Mouse (Mus musculus): ENCODE results near the gene Olfr541. TPM values are rescaled to one million over a fixed set of nuclear protein-coding genes. Genes with fewer than 3 reads are reported as not detected.
"Not testable (repeated sequence)": the region's sequence is repeated elsewhere in the genome, so short reads cannot be mapped to it uniquely, and the experiment has no call there.

Gene Olfr541
- not detected in 2 replicates for polyA plus RNA-seq (2012; rRNA removed)

GRCm38 (mm10) chr7:140696967-140697366, at the start of gene Olfr541:
Gene Olfr541, plus strand, starts transcription at chr7:140697267.
- no peak for DNase-seq (ENCODE audit: low spot score)

GRCm38 (mm10) chr7:140659630-140660029, 37.4 kb upstream of the Olfr541 start, which contains the start of gene Olfr539:
Gene Olfr539, plus strand, starts transcription at chr7:140659930.
- DNase-seq (ENCODE audit: low spot score), result no peak

- DNase-seq (ENCODE audit: low spot score), result not testable (repeated sequence)
Measured at GRCm38 (mm10) chr7:140670693-140671092, 26.4 kb upstream of the Olfr541 start.

GRCm38 (mm10) chr7:140675863-140676262, 21.2 kb upstream of the Olfr541 start:
- DNase-seq (ENCODE audit: low spot score), result no peak

- DNase-seq (ENCODE audit: low spot score), result not testable (repeated sequence)
Measured at GRCm38 (mm10) chr7:140679591-140679990, 17.5 kb upstream of the Olfr541 start.

- no peak for DNase-seq (ENCODE audit: low spot score)
Measured at GRCm38 (mm10) chr7:140681651-140682050, 15.4 kb upstream of the Olfr541 start, which contains the start of gene Olfr45. Gene Olfr45, plus strand, starts transcription at chr7:140681951.

GRCm38 (mm10) chr7:140706348-140706747, 9.3 kb downstream of the Olfr541 start:
- DNase-seq (ENCODE audit: low spot score), result no peak

- no peak for DNase-seq (ENCODE audit: low spot score)
Measured at GRCm38 (mm10) chr7:140707536-140708284, 10.6 kb downstream of the Olfr541 start.

GRCm38 (mm10) chr7:140717155-140718055, 20.3 kb downstream of the Olfr541 start:
- no peak for DNase-seq (ENCODE audit: low spot score)

GRCm38 (mm10) chr7:140721095-140721494, 24.0 kb downstream of the Olfr541 start:
- DNase-seq (ENCODE audit: low spot score), result no peak

GRCm38 (mm10) chr7:140725558-140725957, 28.5 kb downstream of the Olfr541 start:
- no peak for DNase-seq (ENCODE audit: low spot score)

GRCm38 (mm10) chr7:140733162-140733561, 36.1 kb downstream of the Olfr541 start:
- DNase-seq (ENCODE audit: low spot score), result no peak

- no peak for DNase-seq (ENCODE audit: low spot score)
Measured at GRCm38 (mm10) chr7:140747402-140747801, 50.3 kb downstream of the Olfr541 start.

GRCm38 (mm10) chr7:140748116-140748826, 51.2 kb downstream of the Olfr541 start:
- DNase-seq (ENCODE audit: low spot score), result no peak

- DNase-seq (ENCODE audit: low spot score), result no peak
Measured at GRCm38 (mm10) chr7:140748827-140749160, 51.7 kb downstream of the Olfr541 start.

- no peak for DNase-seq (ENCODE audit: low spot score)
Measured at GRCm38 (mm10) chr7:140754556-140754955, 57.5 kb downstream of the Olfr541 start.

Other genes starting within 250 kb of the Olfr541 start
- not detected in 2 replicates for gene Olfr533, start 233.9 kb upstream of the Olfr541 start, polyA plus RNA-seq (2012; rRNA removed)
- gene Olfr535, start 213.1 kb upstream of the Olfr541 start, polyA plus RNA-seq (2012; rRNA removed), result not detected in 2 replicates
- not detected in 2 replicates for gene Olfr536, start 189.9 kb upstream of the Olfr541 start, polyA plus RNA-seq (2012; rRNA removed)
- gene Olfr538, start 129.4 kb upstream of the Olfr541 start, polyA plus RNA-seq (2012; rRNA removed), result not detected in 2 replicates
- not detected in 2 replicates for gene Olfr46, start 96.0 kb upstream of the Olfr541 start, polyA plus RNA-seq (2012; rRNA removed)
- gene Olfr61, start 68.3 kb upstream of the Olfr541 start, polyA plus RNA-seq (2012; rRNA removed), result not detected in 2 replicates
- not detected in 2 replicates for gene Olfr53, start 50.8 kb upstream of the Olfr541 start, polyA plus RNA-seq (2012; rRNA removed)
- under 0.01 TPM in 1 of 2 replicates, not detected in the other for gene Olfr539, start 37.3 kb upstream of the Olfr541 start, polyA plus RNA-seq (2012; rRNA removed)
- gene Olfr45, start 15.3 kb upstream of the Olfr541 start, polyA plus RNA-seq (2012; rRNA removed), result not detected in 2 replicates
- 45.5 and 70.4 TPM in 2 replicates for gene Cyp2e1, start 66.5 kb downstream of the Olfr541 start, polyA plus RNA-seq (2012; rRNA removed)
- gene Syce1, start 90.6 kb downstream of the Olfr541 start, polyA plus RNA-seq (2012; rRNA removed), result 0.10 and 0.18 TPM in 2 replicates
- 0.45 and 0.71 TPM in 2 replicates for gene Zfp941, start 124.9 kb downstream of the Olfr541 start, polyA plus RNA-seq (2012; rRNA removed)
- 43.7 and 48.7 TPM in 2 replicates for gene Urah, start 137.8 kb downstream of the Olfr541 start, polyA plus RNA-seq (2012; rRNA removed)
- gene Scgb1c1, start 148.3 kb downstream of the Olfr541 start, polyA plus RNA-seq (2012; rRNA removed), result not detected in 2 replicates
- 0.06 TPM in 1 of 2 replicates, not detected in the other for gene Odf3, start 150.5 kb downstream of the Olfr541 start, polyA plus RNA-seq (2012; rRNA removed)
- gene Gm45785, start 159.1 kb downstream of the Olfr541 start, polyA plus RNA-seq (2012; rRNA removed), result not detected in 2 replicates
- 74.7 and 77.1 TPM in 2 replicates for gene Ric8a, start 159.7 kb downstream of the Olfr541 start, polyA plus RNA-seq (2012; rRNA removed)
- gene Bet1l, start 160.3 kb downstream of the Olfr541 start, polyA plus RNA-seq (2012; rRNA removed), result 35.9 and 46.2 TPM in 2 replicates
- 77.9 and 79.2 TPM in 2 replicates for gene Psmd13, start 184.7 kb downstream of the Olfr541 start, polyA plus RNA-seq (2012; rRNA removed)
- 32.4 and 38.5 TPM in 2 replicates for gene Sirt3, start 185.0 kb downstream of the Olfr541 start, polyA plus RNA-seq (2012; rRNA removed)
- gene Cox8b, start 203.2 kb downstream of the Olfr541 start, polyA plus RNA-seq (2012; rRNA removed), result 3.9 and 4.4 TPM in 2 replicates
- not detected in 2 replicates for gene Nlrp6, start 223.6 kb downstream of the Olfr541 start, polyA plus RNA-seq (2012; rRNA removed)
- 41.5 and 49.5 TPM in 2 replicates for gene Pgghg, start 244.1 kb downstream of the Olfr541 start, polyA plus RNA-seq (2012; rRNA removed)

Data from urinary bladder, adult 2 months (tissue).